Mouse (Mus musculus) kidney, adult 2 months (tissue): ENCODE results near the gene Gm13288. TPM values are rescaled to one million over a fixed set of nuclear protein-coding genes. Genes with fewer than 3 reads are reported as not detected.
"Not testable (repeated sequence)": the region's sequence is repeated elsewhere in the genome, so short reads cannot be mapped to it uniquely, and the experiment has no call there.

Source experiments
- DNase-seq: peaks from one replicate; pipeline ENCODE4 v3.0.0; 2021
- H3K27ac ChIP-seq: fragments of 200-500 bp; 2 replicates; pipeline ENCODE4 v1.5.1; 2012; ENCODE audit warnings: low read depth, low read length, control low read depth, inconsistent platforms; ENCODE audit not compliant: insufficient read depth
- H3K27me3 ChIP-seq: fragments of 200-500 bp; replicated peaks from 2 replicates; pipeline ENCODE4 v1.6.1; 2012; ENCODE audit warnings: mild to moderate bottlenecking, moderate library complexity, low read length, inconsistent platforms; ENCODE audit not compliant: control insufficient read depth, insufficient read depth
- H3K36me3 ChIP-seq: fragments of 200-500 bp; 2 replicates; pipeline ENCODE4 v1.6.1; 2012; ENCODE audit warnings: mild to moderate bottlenecking, moderate library complexity, low read length, inconsistent platforms; ENCODE audit not compliant: control insufficient read depth, insufficient read depth
- H3K4me1 ChIP-seq: fragments of 200-500 bp; 2 replicates; pipeline ENCODE4 v1.6.1; 2011; ENCODE audit warnings: low read length; ENCODE audit not compliant: control insufficient read depth, insufficient read depth
- H3K4me3 ChIP-seq: fragments of 200-500 bp; 2 replicates; pipeline ENCODE4 v1.5.1; 2011; ENCODE audit warnings: mild to moderate bottlenecking, low read depth, low read length, control low read depth; ENCODE audit not compliant: insufficient read depth
- CTCF ChIP-seq: fragments of 200-500 bp; conservative IDR thresholded peaks from 2 replicates; pipeline ENCODE4 v1.5.1; 2011; ENCODE audit warnings: low read depth, mild to moderate bottlenecking, control low read depth, low read length, moderate library complexity, mixed read lengths; ENCODE audit not compliant: insufficient read depth, insufficient read length
- whole genome bisulfite sequencing: fragments of 180-500 bp; shearing (Covaris S2); methylation state at CpG from one replicate; pipeline ENCODE4 v1.1.7; 2018; 5-methylcytosine and 5-hydroxymethylcytosine counted together
- polyA plus RNA-seq: library from polyadenylated mRNA; depleted of rRNA; stranded (reverse); fragments of >200 nt; gene quantifications from 2 replicates; pipeline ENCODE4 v1.2.3, GENCODE M21; 2012

The Gm13288 gene
- polyA plus RNA-seq, 1 experiment = not detected

GRCm38 (mm10) chr4:88763384-88764018 is 41.8 kb upstream of the Gm13288 start:
- not testable (repeated sequence) for H3K27ac ChIP-seq, H3K27me3 ChIP-seq, H3K4me1 ChIP-seq, H3K36me3 ChIP-seq
- peak; percentile 88 for DNase-seq
- peak overlapping the region; percentile 28; the same call in 1 of the 2 replicates for H3K4me3 ChIP-seq
- TF ChIP-seq CTCF = 0 out of 2 replicates have a peak, but pooled peaks have one; percentile 38
- WGBS = 2% methylated on average over 42 of the region's 42 CpGs

- H3K4me3 ChIP-seq, H3K4me1 ChIP-seq, H3K27me3 ChIP-seq, H3K27ac ChIP-seq, H3K36me3 ChIP-seq, DNase-seq: not testable (repeated sequence)
- no CpG with 5 or more reads among the region's 32 CpGs for WGBS
Measured at GRCm38 (mm10) chr4:88773534-88773933, 31.8 kb upstream of the Gm13288 start, which contains the start of gene Gm13290. Gene Gm13290, plus strand, starts transcription at chr4:88773834.

- H3K4me1 ChIP-seq, H3K27ac ChIP-seq, H3K4me3 ChIP-seq, DNase-seq, H3K27me3 ChIP-seq, H3K36me3 ChIP-seq: not testable (repeated sequence)
- no CpG with 5 or more reads among the region's 29 CpGs for WGBS
Measured at GRCm38 (mm10) chr4:88776622-88777021, 28.7 kb upstream of the Gm13288 start, which contains the start of gene Gm13289. Gene Gm13289, plus strand, starts transcription at chr4:88776922.

GRCm38 (mm10) chr4:88779550-88779949 is 25.8 kb upstream of the Gm13288 start, which contains the start of gene Gm13272:
Gene Gm13272, plus strand, starts transcription at chr4:88779850.
- not testable (repeated sequence) for DNase-seq, H3K36me3 ChIP-seq, H3K4me1 ChIP-seq, H3K4me3 ChIP-seq, H3K27ac ChIP-seq, H3K27me3 ChIP-seq
- no CpG with 5 or more reads among the region's 29 CpGs for WGBS

GRCm38 (mm10) chr4:88780320-88780719 is 25.0 kb upstream of the Gm13288 start:
- 50% methylated on average over 17 of the region's 18 CpGs for WGBS
- not testable (repeated sequence) for DNase-seq, H3K36me3 ChIP-seq, H3K4me3 ChIP-seq, H3K27me3 ChIP-seq, H3K4me1 ChIP-seq, H3K27ac ChIP-seq

- WGBS = 16% methylated on average over 5 of the region's 7 CpGs
- Histone ChIP-seq H3K27ac (0 out of 2 replicates have a peak within 1 kb of the TSS, but pooled peaks have one; percentile 20), H3K4me3 (0 out of 2 replicates have a peak within 1 kb of the TSS, but pooled peaks have one; percentile 15)
- H3K4me1 ChIP-seq, H3K27me3 ChIP-seq, H3K36me3 ChIP-seq, DNase-seq: not testable (repeated sequence)
Measured at GRCm38 (mm10) chr4:88781831-88782230, 23.5 kb upstream of the Gm13288 start, which contains the start of gene Ifnz. Gene Ifnz, plus strand, starts transcription at chr4:88782131.

GRCm38 (mm10) chr4:88782335-88782734 is 23.0 kb upstream of the Gm13288 start:
- WGBS = under 1% methylated on average over 15 of the region's 31 CpGs
- H3K27me3 ChIP-seq, H3K4me1 ChIP-seq, H3K36me3 ChIP-seq: not testable (repeated sequence)
- peak; percentile 28 for DNase-seq
- Histone ChIP-seq H3K4me3 (0 out of 2 replicates have a peak overlapping the region, but pooled peaks have one; percentile 15), H3K27ac (0 out of 2 replicates have a peak overlapping the region, but pooled peaks have one; percentile 20)

- not testable (repeated sequence) for H3K36me3 ChIP-seq, H3K4me1 ChIP-seq, H3K4me3 ChIP-seq, H3K27ac ChIP-seq, DNase-seq, H3K27me3 ChIP-seq
- WGBS = no CpG with 5 or more reads among the region's 27 CpGs
Measured at GRCm38 (mm10) chr4:88785409-88785808, 19.9 kb upstream of the Gm13288 start, which contains the start of gene Gm13276. Gene Gm13276, plus strand, starts transcription at chr4:88785709.
